Mouse (Mus musculus): ENCODE data around the gene Yif1b.
"Not testable (repeated sequence)": the region's sequence is repeated elsewhere in the genome, so short reads cannot be mapped to it uniquely, and the experiment has no call there.

GRCm38 (mm10) chr7:29194230-29194629 lies 43.9 kb upstream of the Yif1b start:
- not testable (repeated sequence) for TF ChIP-seq EP300, CTCF (IDR thresholded peaks at IDR 0.05; ENCODE audit: low read depth)

All from liver, embryonic 14.5 days (tissue).